Mouse (Mus musculus) c-Kit-negative CD71-positive TER-119-positive erythroid progenitor cells, embryonic 14.5 days (primary cell): ENCODE results near the gene Npy5r.

Experiments
- DNase-seq: peaks from one replicate; pipeline ENCODE4 v3.0.0-alpha.2; 2013; ENCODE audit warnings: low read depth, low spot score

Gene Npy5r

DNA sequence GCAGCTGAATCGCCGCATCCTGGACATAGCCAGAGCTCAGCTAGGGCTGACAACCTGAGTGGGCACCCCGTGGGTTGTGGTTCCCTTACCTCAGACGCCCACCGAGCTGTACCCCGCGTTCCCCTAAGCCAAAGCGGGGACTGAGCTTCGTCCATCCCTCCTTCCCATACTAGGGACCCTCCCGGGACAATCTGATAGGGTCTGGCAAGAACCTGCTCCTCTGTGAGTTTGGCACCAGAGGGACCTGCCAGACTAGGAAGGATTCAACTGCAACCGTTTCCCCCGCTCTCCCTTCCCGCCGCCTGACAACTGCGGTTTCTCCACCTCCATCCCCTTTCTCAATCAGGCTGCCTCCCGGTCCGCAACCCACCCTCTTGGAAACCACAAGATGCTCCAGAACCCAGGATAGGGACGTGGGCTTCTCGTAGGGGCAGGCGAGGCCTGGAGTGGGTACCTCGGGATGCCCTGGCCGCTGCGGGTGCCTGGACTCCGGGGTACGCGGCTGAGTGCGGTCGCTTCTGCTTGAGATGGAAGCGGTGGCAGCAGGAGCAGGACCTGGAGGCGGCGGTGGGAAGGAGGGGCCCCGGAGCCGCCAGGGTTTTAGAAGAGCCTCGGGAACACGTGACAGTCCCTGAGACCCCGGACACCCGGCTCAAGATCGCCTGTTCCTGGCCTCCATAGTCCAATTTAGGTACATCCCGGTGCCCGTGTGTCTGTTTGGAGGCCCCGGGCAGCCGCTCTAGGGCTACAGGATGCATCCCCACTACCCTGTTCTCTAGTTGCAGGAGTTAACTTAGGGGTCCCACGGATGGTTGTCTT lies at the start of gene Npy5r:
Gene Npy5r (minus strand): TSS at position 618 of the 819 bp plus-strand sequence.
- DNase-seq = no peak

- no peak for DNase-seq
These were observed 44.0 kb upstream of the Npy5r start for GRCm38 (mm10) chr8:66731957-66732356.

- DNase-seq = no peak
These were observed 41.5 kb upstream of the Npy5r start for GRCm38 (mm10) chr8:66729446-66729845.

DNA sequence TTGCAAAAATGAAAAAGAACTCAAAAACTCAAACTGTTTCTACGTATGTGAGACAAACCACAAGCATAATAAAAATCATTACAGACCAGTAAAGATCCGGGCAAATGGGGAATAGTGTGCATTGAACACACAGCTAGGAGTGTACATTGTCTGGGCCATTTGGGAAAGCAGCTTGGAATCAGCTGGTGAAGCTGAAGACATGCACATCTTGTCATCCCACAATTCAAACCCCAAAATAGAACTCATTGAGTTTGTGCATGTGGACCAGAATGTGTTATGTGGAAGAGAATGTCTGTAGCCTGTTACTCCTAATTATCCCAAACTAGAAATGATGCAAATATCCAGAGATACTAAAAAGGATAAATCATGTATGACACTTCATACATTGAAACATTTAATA lies 34.9 kb upstream of the Npy5r start:
- no peak for DNase-seq

GRCm38 (mm10) chr8:66714324-66714975 lies 26.5 kb upstream of the Npy5r start:
- DNase-seq = no peak

DNA sequence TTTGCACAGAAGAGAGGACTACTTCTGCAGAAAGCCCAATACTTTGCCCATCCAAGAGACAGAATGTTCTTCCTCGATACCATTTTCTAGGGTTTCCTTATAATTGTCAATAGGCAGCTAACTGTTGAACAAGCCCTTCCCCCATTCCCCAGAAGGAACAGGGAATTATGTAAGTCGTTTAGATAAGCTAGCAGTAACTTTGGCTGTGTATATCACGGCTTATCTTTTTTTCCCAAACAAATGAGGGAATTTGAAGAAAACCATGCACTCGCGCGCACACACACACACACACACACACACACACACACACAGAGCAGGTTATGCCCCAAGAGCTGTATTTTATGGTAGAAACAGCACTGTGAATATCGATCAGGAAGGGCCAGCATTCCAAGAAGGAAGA lies 10.9 kb upstream of the Npy5r start:
- DNase-seq = no peak

DNA sequence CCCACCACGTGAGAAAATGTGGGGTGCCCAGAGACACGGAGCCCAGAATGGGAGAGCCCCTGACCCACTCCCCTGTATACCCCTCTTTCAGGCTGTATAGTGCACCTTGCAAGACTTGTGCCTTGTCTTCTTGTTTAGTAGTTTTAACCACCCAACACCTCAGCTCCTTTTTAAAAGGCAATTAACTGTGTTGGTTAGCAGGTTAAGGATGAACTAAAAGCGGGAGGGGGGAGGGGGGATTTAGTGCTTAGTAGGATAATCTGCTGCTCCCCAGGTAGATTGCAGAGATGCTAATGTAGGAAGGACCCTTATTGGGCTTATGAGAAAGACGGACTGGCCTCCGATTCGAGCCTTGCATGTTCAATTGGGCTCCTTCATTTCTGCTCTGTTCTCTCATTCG lies 10.1 kb upstream of the Npy5r start:
- no peak for DNase-seq

GRCm38 (mm10) chr8:66696970-66697843 lies 9.3 kb upstream of the Npy5r start, which contains the start of gene Npy1r:
TSS of gene Npy1r (plus strand) at chr8:66697192.
- DNase-seq = no peak

DNA sequence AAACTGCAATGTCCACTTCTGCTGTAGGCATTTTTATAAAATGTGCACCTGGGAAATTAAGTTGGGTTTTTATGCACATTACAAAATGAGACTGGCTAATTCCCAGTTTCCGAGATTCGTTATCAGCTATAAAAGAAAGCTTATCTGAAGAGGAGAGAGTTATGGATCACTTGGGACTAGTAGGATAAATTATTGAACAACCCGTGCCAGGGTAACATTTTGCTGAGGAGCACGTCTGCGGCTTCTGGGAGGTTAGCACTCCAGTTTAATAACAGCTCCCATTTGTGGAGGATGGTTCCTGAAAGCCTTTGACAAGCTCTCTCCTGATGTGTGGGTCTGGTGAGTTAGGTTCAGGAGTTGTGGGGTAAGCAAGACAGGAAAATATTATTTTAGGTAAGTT lies 2.5 kb upstream of the Npy5r start:
- no peak for DNase-seq

GRCm38 (mm10) chr8:66688799-66689198 lies 871 bp upstream of the Npy5r start:
- DNase-seq = no peak

- DNase-seq = no peak
These were observed 467 bp upstream of the Npy5r start for GRCm38 (mm10) chr8:66688395-66688794.

- DNase-seq = no peak
These were observed 6.7 kb downstream of the Npy5r start for GRCm38 (mm10) chr8:66681261-66681660.

DNA sequence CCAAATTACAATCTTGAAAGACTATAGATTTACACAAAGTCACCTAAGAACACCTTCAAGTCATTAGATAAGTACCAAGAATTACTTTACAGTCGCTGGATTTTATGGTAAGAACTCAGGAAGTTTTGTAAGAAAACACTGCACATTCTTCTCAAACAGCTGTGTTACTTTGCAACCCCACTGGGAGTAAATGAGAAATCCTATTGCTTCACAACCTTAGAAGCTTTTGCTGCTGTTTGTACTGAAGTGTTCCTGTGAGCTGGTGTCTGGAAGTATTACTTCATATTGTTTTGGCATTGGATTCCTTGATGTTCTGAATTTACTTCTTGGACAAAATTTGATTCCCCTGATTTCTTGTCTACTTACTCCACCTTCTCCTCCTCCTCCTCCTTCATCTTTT lies 57.2 kb downstream of the Npy5r start:
- no peak for DNase-seq
